Mouse (Mus musculus) CH12.LX (cell line): ENCODE measurements around the gene Myh3.

Experiments
- CHD2 ChIP-seq: IDR thresholded peaks from 2 replicates; pipeline ENCODE4 v1.6.1; 2011; ENCODE audit warnings: low read length, improper control_type of control experiment
- CTCF ChIP-seq, 2 experiments: IDR thresholded peaks in 1 of 2; conservative IDR thresholded peaks in 1 of 2; 2 replicates each; pipeline ENCODE4 v1.5.1; 2011 to 2012; ENCODE audit warnings: low read depth in 2 of 2, low read length in 2 of 2, improper control_type of control experiment in 1 of 2, inconsistent platforms in 1 of 2, mild to moderate bottlenecking in 1 of 2, moderate library complexity in 1 of 2
- ELF1 ChIP-seq: IDR thresholded peaks from 2 replicates; pipeline ENCODE4 v1.6.1; 2014; ENCODE audit warnings: low read depth, mild to moderate bottlenecking, inconsistent platforms, low read length, improper control_type of control experiment
- EP300 ChIP-seq: IDR thresholded peaks from 2 replicates; pipeline ENCODE4 v1.6.1; 2011; ENCODE audit warnings: low read length, improper control_type of control experiment
- HCFC1 ChIP-seq: IDR thresholded peaks from 2 replicates; pipeline ENCODE4 v1.6.1; 2012; ENCODE audit warnings: low read depth, mild to moderate bottlenecking, inconsistent platforms, low read length, improper control_type of control experiment
- MAZ ChIP-seq: IDR thresholded peaks from 2 replicates; pipeline ENCODE4 v1.6.1; 2012; ENCODE audit warnings: low read depth, mild to moderate bottlenecking, inconsistent platforms, low read length, improper control_type of control experiment, moderate library complexity
- PAX5 ChIP-seq: IDR thresholded peaks from 2 replicates; pipeline ENCODE4 v1.6.1; 2012; ENCODE audit warnings: low read length, inconsistent platforms, mixed read lengths
- POLR2A ChIP-seq: IDR thresholded peaks from 2 replicates; pipeline ENCODE4 v1.6.1; 2011; ENCODE audit warnings: low read depth, mild to moderate bottlenecking, improper control_type of control experiment, low read length
- RCOR1 ChIP-seq: conservative IDR thresholded peaks from 2 replicates; pipeline ENCODE4 v1.6.1; 2012; ENCODE audit warnings: low read depth, mild to moderate bottlenecking, inconsistent platforms, low read length, improper control_type of control experiment
- TCF12 ChIP-seq: IDR thresholded peaks from 2 replicates; pipeline ENCODE4 v1.6.1; 2014; ENCODE audit warnings: low read depth, mild to moderate bottlenecking, inconsistent platforms, low read length, improper control_type of control experiment
- USF1 ChIP-seq: IDR thresholded peaks from 2 replicates; pipeline ENCODE4 v1.6.1; 2014; ENCODE audit warnings: low read depth, mild to moderate bottlenecking, inconsistent platforms, low read length, improper control_type of control experiment
- USF2 ChIP-seq: conservative IDR thresholded peaks from 2 replicates; pipeline ENCODE4 v1.6.1; 2011; ENCODE audit warnings: low read depth, low read length, improper control_type of control experiment

GRCm38 (mm10) chr11:67044959-67045358 is 33.1 kb upstream of the Myh3 start:
- TF ChIP-seq CTCF (conservative IDR thresholded peaks at IDR 0.05 in 1 of 2, IDR thresholded peaks at IDR 0.05 in 1 of 2; ENCODE audit: low read depth in 2 of 2, low read length in 2 of 2) (no peak), RCOR1 (no peak), POLR2A (no peak), USF1 (no peak), EP300 (no peak), MAZ (no peak), PAX5 (no peak), HCFC1 (no peak), USF2 (no peak), ELF1 (no peak), CHD2 (no peak), TCF12 (no peak)
